Mouse (Mus musculus) lung, embryonic 16.5 days (tissue): Measurements from ENCODE around the gene Aoc2. TPM values are rescaled to one million over a fixed set of nuclear protein-coding genes. Genes with fewer than 3 reads are reported as not detected.
"Not testable (repeated sequence)": the region's sequence is repeated elsewhere in the genome, so short reads cannot be mapped to it uniquely, and the experiment has no call there.

ENCODE experiments used
- ATAC-seq: fragments of 200-750 bp; cut with Nextera tagmentation; 2 replicates; pipeline ENCODE4 v1.8.0; 2017; ENCODE audit warnings: low read depth, mild to moderate bottlenecking, moderate library complexity
- H3K27ac ChIP-seq: fragments of 300-500 bp; sonication (generic); 2 replicates; pipeline ENCODE4 v1.5.1; 2014; ENCODE audit warnings: mild to moderate bottlenecking, control low read depth, low read length
- H3K27me3 ChIP-seq: fragments of 300-500 bp; sonication (generic); 2 replicates; pipeline ENCODE4 v1.6.1; 2014; ENCODE audit warnings: low read depth, low read length, mixed read lengths; ENCODE audit not compliant: control insufficient read depth, insufficient read depth
- H3K36me3 ChIP-seq: fragments of 300-500 bp; sonication (generic); 2 replicates; pipeline ENCODE4 v1.6.1; 2014; ENCODE audit warnings: low read length; ENCODE audit not compliant: control insufficient read depth, insufficient read depth
- H3K4me1 ChIP-seq: fragments of 300-500 bp; sonication (generic); replicated peaks from 2 replicates; pipeline ENCODE4 v1.6.1; 2014; ENCODE audit warnings: low read length, mixed read lengths; ENCODE audit not compliant: control insufficient read depth, insufficient read depth
- H3K4me2 ChIP-seq: fragments of 300-500 bp; sonication (generic); 2 replicates; pipeline ENCODE4 v1.6.1; 2014; ENCODE audit warnings: low read depth, low read length, control low read depth
- H3K4me3 ChIP-seq: fragments of 300-500 bp; sonication (generic); 2 replicates; pipeline ENCODE4 v1.5.1; 2014; ENCODE audit warnings: mild to moderate bottlenecking, low read length, control low read depth
- H3K9ac ChIP-seq: fragments of 300-500 bp; sonication (generic); 2 replicates; pipeline ENCODE4 v1.6.1; 2014; ENCODE audit warnings: low read length, control low read depth
- H3K9me3 ChIP-seq: fragments of 300-500 bp; sonication (generic); 2 replicates; pipeline ENCODE4 v1.6.1; 2016; ENCODE audit warnings: low read length; ENCODE audit not compliant: control insufficient read depth
- WGBS: fragments of 180-500 bp; shearing (Covaris S2); extraction: QIAGEN DNeasy Blood & Tissue Kit; methylation state at CpG from one replicate; pipeline ENCODE4 v1.1.7; 2014; 5-methylcytosine and 5-hydroxymethylcytosine counted together
- polyA plus RNA-seq: library from polyadenylated mRNA; unstranded; fragments of >200 nt; fragmentation: Nextera tagmentation; extraction: Ambion mirVana; gene quantifications from 2 replicates; pipeline ENCODE4 v1.2.1, GENCODE M21; 2015

The Aoc2 gene
- polyA plus RNA-seq, 1 experiment from 2014 or later = 1.2 TPM

DNA sequence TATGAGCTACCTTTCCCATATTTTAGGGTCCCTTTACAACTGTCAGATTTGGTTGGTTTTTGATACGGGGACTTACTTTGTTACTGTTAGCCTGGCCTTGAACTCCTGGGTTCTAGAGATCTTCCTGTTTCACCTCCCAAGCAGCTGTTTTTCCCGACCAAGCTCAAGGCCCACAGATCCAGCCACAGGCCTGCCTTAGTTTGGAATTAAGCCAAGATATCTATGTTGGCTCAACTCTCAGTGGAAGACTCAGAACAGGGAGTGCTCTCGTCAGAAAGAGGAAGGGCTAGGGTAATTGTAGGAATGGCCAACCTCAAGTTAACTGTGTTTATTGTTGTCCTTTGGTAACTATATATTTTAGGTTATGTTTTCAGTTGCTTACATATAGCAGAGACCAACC lies 12.7 kb upstream of the Aoc2 start:
- no peak for ATAC-seq
- Histone ChIP-seq H3K27ac (no peak overlapping the region), H3K9ac (no peak overlapping the region), H3K4me1 (peaks cover 7% of the 10 kb centered on the region), H3K4me2 (no peak overlapping the region), H3K27me3 (peaks cover 2% of the 10 kb centered on the region; the same call in 1 of the 2 replicates), H3K4me3 (no peak overlapping the region), H3K9me3 (no peaks in the 10 kb centered on the region), H3K36me3 (no peaks in the 10 kb centered on the region)
- WGBS = 35% methylated on average over 3 of the region's 3 CpGs

DNA sequence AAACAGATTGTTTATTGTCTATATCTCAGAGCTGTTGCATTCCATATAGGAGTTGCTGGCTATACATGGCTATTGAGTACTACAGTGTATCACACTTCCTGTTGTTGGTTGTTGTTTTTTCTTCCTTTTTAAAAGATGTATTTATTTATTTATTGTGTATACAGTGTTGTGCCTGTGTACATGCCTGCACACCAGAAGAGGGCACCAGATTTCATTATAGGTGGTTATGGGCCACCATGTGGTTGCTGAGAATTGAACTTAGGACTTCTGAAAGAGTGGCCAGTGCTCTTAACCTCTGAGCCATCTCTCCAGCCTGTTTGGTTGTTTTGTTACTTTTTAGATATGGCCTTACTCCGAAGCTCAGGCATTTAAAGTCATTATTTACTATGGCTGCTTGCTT lies 10.3 kb upstream of the Aoc2 start:
- Histone ChIP-seq H3K4me1 (peaks cover 11% of the 10 kb centered on the region), H3K36me3 (peaks cover 11% of the 10 kb centered on the region), H3K9me3 (no peaks in the 10 kb centered on the region), H3K27me3 (no peaks in the 10 kb centered on the region), H3K9ac (no peak overlapping the region), H3K27ac (no peak overlapping the region), H3K4me3 (no peak overlapping the region), H3K4me2 (no peak overlapping the region)
- ATAC-seq = no peak
- 97% methylated on average over 1 of the region's 1 CpGs for WGBS

- Histone ChIP-seq H3K36me3 (peaks cover 16% of the 10 kb centered on the region), H3K27ac (peak overlapping the region; percentile 51), H3K9ac (peak overlapping the region; percentile 86), H3K9me3 (no peaks in the 10 kb centered on the region), H3K27me3 (no peaks in the 10 kb centered on the region), H3K4me1 (peaks cover 11% of the 10 kb centered on the region), H3K4me3 (peak overlapping the region; percentile 72), H3K4me2 (peak overlapping the region; percentile 82)
- peak; percentile 15; the same call in 1 of the 2 replicates for ATAC-seq
- 81% methylated on average over 8 of the region's 8 CpGs for WGBS
These were observed 9.7 kb upstream of the Aoc2 start for GRCm38 (mm10) chr11:101315082-101315650.

DNA sequence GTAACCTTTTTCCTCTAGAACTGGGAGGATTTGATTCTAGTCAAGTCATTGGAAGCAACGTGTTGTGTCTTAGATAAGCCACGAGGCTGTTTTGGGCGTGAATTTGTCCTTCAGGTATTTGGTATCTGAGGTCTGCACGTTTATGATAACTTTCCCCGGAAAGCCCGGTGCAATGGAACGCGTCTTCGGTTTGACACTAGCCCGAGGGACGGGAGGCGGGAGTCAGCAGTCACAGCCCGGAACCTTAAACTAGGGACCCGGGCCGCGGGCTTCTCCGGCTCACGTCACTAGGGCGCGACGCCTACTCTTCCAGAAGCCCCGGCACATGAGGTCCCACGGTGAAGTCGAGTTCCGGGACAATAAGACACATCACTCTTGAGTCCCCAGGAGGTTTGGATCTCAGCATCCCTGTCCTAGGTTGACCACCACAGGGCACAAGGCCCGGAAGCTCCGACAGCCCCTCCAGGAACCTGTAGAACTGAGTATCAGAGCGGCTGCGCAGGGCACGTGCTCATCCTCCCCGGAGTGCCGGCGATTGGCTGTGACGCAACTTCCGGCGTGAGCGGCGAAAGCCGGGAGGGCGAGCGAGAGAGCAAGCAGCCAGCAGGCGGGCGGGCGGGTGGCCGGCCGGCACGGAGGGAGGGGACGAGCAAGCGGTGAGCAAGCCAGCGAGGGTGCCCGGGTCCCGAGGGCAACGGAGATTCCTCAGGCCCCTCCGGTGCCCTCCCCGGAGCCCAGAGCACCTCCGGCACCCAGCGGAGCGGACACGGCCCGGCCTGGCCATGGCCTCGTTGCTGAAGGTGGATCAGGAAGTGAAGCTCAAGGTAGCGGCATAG lies 9.0 kb upstream of the Aoc2 start, which contains the start of gene Psme3:
Gene Psme3, plus strand, starts transcription at position 549 of the 836 bp plus-strand sequence.
- Histone ChIP-seq H3K4me2 (peak within 1 kb of the TSS; percentile 82), H3K9me3 (no peaks in the 10 kb centered on the region), H3K36me3 (peaks cover 23% of the 10 kb centered on the region), H3K27ac (peak within 1 kb of the TSS; percentile 51), H3K4me3 (peak within 1 kb of the TSS; percentile 72), H3K4me1 (peaks cover 11% of the 10 kb centered on the region), H3K27me3 (no peaks in the 10 kb centered on the region), H3K9ac (peak within 1 kb of the TSS; percentile 86)
- peak; percentile 93 for ATAC-seq
- WGBS = under 1% methylated on average over 55 of the region's 62 CpGs

DNA sequence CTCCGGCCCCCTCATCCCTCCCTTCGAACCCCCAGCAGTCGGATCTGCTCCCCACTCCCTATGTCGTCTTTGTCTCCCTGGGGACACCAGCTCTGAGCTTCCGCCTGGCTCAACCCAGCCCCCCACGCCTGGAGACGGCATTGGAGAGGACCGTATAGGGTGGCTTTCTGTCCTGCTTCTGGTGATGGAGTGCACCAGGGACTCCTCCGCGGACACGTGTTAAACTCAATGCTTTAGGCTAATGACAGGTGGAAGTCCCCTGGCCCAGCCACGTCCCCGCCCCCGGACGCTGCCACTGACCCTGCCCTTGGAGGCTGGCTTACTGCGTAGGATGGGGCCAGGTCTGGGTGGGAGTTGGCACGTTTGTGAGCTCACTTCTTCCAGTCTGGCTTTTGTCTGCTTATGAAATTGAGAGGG lies 8.4 kb upstream of the Aoc2 start:
- Histone ChIP-seq H3K4me2 (peak overlapping the region; percentile 82), H3K27ac (peak overlapping the region; percentile 26), H3K9me3 (no peaks in the 10 kb centered on the region), H3K4me1 (peaks cover 11% of the 10 kb centered on the region), H3K4me3 (peak overlapping the region; percentile 72), H3K36me3 (peaks cover 28% of the 10 kb centered on the region), H3K9ac (peak overlapping the region; percentile 86), H3K27me3 (no peaks in the 10 kb centered on the region)
- 0% methylated on average over 17 of the region's 17 CpGs for WGBS
- ATAC-seq = peak; percentile 56

- Histone ChIP-seq H3K4me2 (no peak overlapping the region), H3K4me1 (no peaks in the 10 kb centered on the region), H3K9ac (no peak overlapping the region), H3K9me3 (no peaks in the 10 kb centered on the region), H3K27ac (no peak overlapping the region), H3K36me3 (peaks cover 58% of the 10 kb centered on the region), H3K4me3 (no peak overlapping the region), H3K27me3 (no peaks in the 10 kb centered on the region)
- peak; percentile 69 for ATAC-seq
- WGBS = 8% methylated on average over 4 of the region's 4 CpGs
These were observed 1.3 kb upstream of the Aoc2 start for GRCm38 (mm10) chr11:101323609-101324008.

GRCm38 (mm10) chr11:101325201-101325600 lies 338 bp downstream of the Aoc2 start:
- H3K27ac ChIP-seq, H3K27me3 ChIP-seq, H3K9me3 ChIP-seq, H3K4me2 ChIP-seq, H3K4me1 ChIP-seq, H3K4me3 ChIP-seq, H3K9ac ChIP-seq: not testable (repeated sequence)
- peaks cover 42% of the 10 kb centered on the region for H3K36me3 ChIP-seq
- ATAC-seq = 0 out of 2 replicates have a peak, but pooled peaks have one; percentile 4
- 91% methylated on average over 11 of the region's 11 CpGs for WGBS

GRCm38 (mm10) chr11:101326147-101326546 lies 1.3 kb downstream of the Aoc2 start:
- H3K36me3 ChIP-seq = peaks cover 34% of the 10 kb centered on the region
- 82% methylated on average over 11 of the region's 11 CpGs for WGBS

GRCm38 (mm10) chr11:101327311-101327710 lies 2.4 kb downstream of the Aoc2 start:
- no peaks in the 10 kb centered on the region for H3K9me3 ChIP-seq
- no peak overlapping the region for H3K4me2 ChIP-seq
- H3K4me3 ChIP-seq = no peak overlapping the region
- no peaks in the 10 kb centered on the region for H3K4me1 ChIP-seq
- no peaks in the 10 kb centered on the region for H3K27me3 ChIP-seq
- ATAC-seq = no peak
- 38% methylated on average over 3 of the region's 3 CpGs for WGBS
- H3K9ac ChIP-seq = no peak overlapping the region
- peaks cover 24% of the 10 kb centered on the region for H3K36me3 ChIP-seq
- no peak overlapping the region for H3K27ac ChIP-seq

More at GRCm38 (mm10) chr11:101326147-101326546, 1.3 kb downstream of the Aoc2 start:
- ATAC-seq = no peak
- no peak overlapping the region for H3K9ac ChIP-seq
- no peak overlapping the region for H3K27ac ChIP-seq
- no peaks in the 10 kb centered on the region for H3K4me1 ChIP-seq
- H3K9me3 ChIP-seq = no peaks in the 10 kb centered on the region
- no peaks in the 10 kb centered on the region for H3K27me3 ChIP-seq
- no peak overlapping the region for H3K4me2 ChIP-seq
- no peak overlapping the region for H3K4me3 ChIP-seq
